Mouse (Mus musculus) small intestine, adult 2 months (tissue): ENCODE measurements around the gene Bod1l.

ENCODE experiments used
- CTCF ChIP-seq: fragments of 200-500 bp; IDR thresholded peaks from 2 replicates; pipeline ENCODE4 v1.5.1; 2012; ENCODE audit warnings: low read depth, mild to moderate bottlenecking, control low read depth, inconsistent platforms, low read length, moderate library complexity, mixed read lengths; ENCODE audit not compliant: insufficient replicate concordance, insufficient read length; ENCODE audit errors: extremely low read depth
- POLR2A ChIP-seq: fragments of 200-500 bp; IDR thresholded peaks from 2 replicates; pipeline ENCODE4 v1.6.1; 2012; ENCODE audit warnings: low read depth, mild to moderate bottlenecking, control low read depth, inconsistent platforms, low read length, moderate library complexity

DNA sequence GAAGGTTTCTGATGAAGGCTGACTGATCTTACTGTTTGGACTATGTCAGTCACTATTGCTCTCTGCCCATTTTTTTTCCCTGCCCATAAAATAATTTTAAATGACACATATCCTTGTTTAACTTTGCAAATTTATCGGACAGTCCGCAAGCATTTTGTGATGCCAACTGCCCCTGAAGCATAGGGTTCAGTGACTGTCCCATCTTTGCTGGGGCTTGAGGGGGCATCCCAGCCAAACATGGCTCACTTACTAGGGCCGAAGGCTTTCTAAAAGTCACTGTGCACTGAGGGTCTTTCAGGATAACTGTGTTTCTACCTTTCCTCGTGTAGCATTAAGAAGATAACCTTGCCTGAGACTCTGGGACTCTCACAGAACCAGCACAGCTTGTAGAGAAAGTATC lies 91.4 kb downstream of the Bod1l start:
- TF ChIP-seq CTCF (no peak), POLR2A (no peak)
